Mouse (Mus musculus) limb, embryonic 13.5 days (tissue): ENCODE data around the gene Pnpt1. TPM values are rescaled to one million over a fixed set of nuclear protein-coding genes. Genes with fewer than 3 reads are reported as not detected.

Experiments used
- ATAC-seq: fragments of 200-750 bp; cut with Nextera tagmentation; 2 replicates; pipeline ENCODE4 v1.8.0; 2017; ENCODE audit warnings: low read depth, moderate number of reproducible peaks, moderate TSS enrichment; ENCODE audit not compliant: low FRiP score
- H3K27ac ChIP-seq: fragments of 300-500 bp; sonication (generic); 2 replicates; pipeline ENCODE4 v1.5.1; 2015; ENCODE audit warnings: inconsistent platforms, mild to moderate bottlenecking, moderate library complexity
- H3K27me3 ChIP-seq: fragments of 300-500 bp; sonication (generic); 2 replicates; pipeline ENCODE4 v1.6.1; 2015; ENCODE audit warnings: mild to moderate bottlenecking, inconsistent platforms
- H3K36me3 ChIP-seq: fragments of 300-500 bp; sonication (generic); 2 replicates; pipeline ENCODE4 v1.6.1; 2015; ENCODE audit warnings: inconsistent platforms, mild to moderate bottlenecking, moderate library complexity
- H3K4me1 ChIP-seq: fragments of 300-500 bp; sonication (generic); 2 replicates; pipeline ENCODE4 v1.6.1; 2015; ENCODE audit warnings: inconsistent platforms
- H3K4me2 ChIP-seq: fragments of 300-500 bp; sonication (generic); replicated peaks from 2 replicates; pipeline ENCODE4 v1.6.1; 2015; ENCODE audit warnings: inconsistent platforms, mild to moderate bottlenecking, moderate library complexity
- H3K4me3 ChIP-seq: fragments of 300-500 bp; sonication (generic); 2 replicates; pipeline ENCODE4 v1.5.1; 2015; ENCODE audit warnings: moderate library complexity, mild to moderate bottlenecking, inconsistent platforms
- H3K9ac ChIP-seq: fragments of 300-500 bp; sonication (generic); 2 replicates; pipeline ENCODE4 v1.6.1; 2015; ENCODE audit warnings: mild to moderate bottlenecking, inconsistent platforms
- H3K9me3 ChIP-seq: fragments of 300-500 bp; sonication (generic); 2 replicates; pipeline ENCODE4 v1.6.1; 2016; ENCODE audit warnings: inconsistent platforms
- WGBS: fragments of 180-500 bp; shearing (Covaris S2); methylation state at CpG from one replicate; pipeline ENCODE4 v1.1.7; 2015; 5-methylcytosine and 5-hydroxymethylcytosine counted together
- polyA plus RNA-seq: library from polyadenylated mRNA; unstranded; fragments of >200 nt; fragmentation: Nextera tagmentation; extraction: Ambion mirVana; gene quantifications from 2 replicates; pipeline ENCODE4 v1.2.1, GENCODE M21; 2015

Gene Pnpt1
- polyA plus RNA-seq = 39.6 and 40.0 TPM in 2 replicates

DNA sequence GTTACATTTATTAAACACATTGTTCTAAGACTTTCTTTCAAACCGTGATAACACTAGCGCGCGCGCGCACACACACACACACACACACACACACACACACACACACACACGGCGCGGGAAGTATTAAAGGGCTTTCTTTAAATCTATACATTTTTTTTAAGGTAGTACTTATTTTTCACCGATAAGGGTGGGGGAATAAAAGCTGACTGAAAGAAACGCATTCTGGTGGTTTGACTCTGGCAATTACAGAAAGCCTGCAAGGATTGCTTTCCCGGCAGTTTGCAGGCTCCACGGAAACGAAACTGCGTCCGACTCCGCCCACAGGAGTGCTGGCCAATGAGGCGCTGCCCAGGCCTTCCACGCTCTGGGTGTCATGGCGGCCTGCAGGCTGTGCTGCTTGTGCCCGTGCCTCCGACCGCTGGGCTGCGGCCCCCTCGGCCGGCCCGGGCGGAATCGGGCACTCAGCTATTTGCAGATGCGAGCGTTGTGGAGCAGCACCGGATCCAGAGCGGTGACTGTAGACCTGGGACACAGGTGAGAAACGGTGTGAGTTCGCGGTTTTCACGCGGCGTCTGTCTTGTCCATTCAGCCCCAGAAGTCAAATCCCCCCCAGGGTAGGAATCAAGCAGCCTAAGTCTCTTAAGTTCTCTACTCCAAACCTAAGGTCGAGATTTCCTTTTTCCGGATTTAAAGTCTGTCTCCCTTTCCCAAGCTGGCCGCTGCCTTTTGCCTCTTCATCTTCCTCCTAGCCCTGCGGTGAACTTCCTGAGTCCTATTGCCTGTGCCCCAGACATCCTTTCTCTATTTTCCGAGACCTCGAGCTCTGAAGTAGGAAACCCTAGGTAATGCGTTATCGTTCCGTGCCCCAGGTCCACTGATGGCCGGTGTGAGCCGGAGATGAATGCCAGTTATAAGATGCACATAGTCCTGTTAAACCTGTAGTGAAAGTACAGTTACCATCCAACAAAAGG is at the start of gene Pnpt1:
TSS of gene Pnpt1 (plus strand) at position 360 of the 971 bp plus-strand sequence.
- H3K36me3 ChIP-seq = peaks cover 17% of the 10 kb centered on the region
- peak within 1 kb of the TSS; percentile 63 for H3K4me2 ChIP-seq
- no peaks in the 10 kb centered on the region for H3K9me3 ChIP-seq
- peak within 1 kb of the TSS; percentile 4; the same call in 1 of the 2 replicates for H3K27ac ChIP-seq
- H3K4me3 ChIP-seq = peak within 1 kb of the TSS; percentile 70
- peak within 1 kb of the TSS; percentile 77 for H3K9ac ChIP-seq
- peak; percentile 100 for ATAC-seq
- WGBS = 4% methylated on average over 50 of the region's 50 CpGs
- 0 out of 2 replicates have a peak, but pooled peaks cover 3% of the 10 kb centered on the region for H3K4me1 ChIP-seq
- no peaks in the 10 kb centered on the region for H3K27me3 ChIP-seq

DNA sequence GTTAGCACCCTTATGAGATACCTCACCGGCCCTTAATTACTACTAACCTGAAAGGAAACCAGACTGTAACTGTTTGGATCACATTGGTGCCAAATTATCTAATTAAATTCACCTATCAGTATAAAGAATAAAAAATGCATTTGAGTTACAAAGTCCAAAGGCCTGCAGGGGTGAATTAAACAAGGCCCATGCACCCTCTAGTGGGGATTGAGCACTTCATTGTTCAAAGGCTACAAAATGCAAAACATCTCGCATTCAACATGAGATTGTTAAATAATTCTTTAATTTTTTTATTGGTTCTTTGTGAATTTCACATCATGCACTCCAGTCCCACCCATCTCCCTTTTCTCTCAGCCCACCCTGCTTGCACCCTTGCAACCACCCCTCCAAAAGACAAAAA is 38.1 kb upstream of the Pnpt1 start:
- no peak overlapping the region for H3K9ac ChIP-seq
- H3K27ac ChIP-seq = no peak overlapping the region
- H3K27me3 ChIP-seq = no peaks in the 10 kb centered on the region
- WGBS = 76% methylated on average over 2 of the region's 2 CpGs
- no peaks in the 10 kb centered on the region for H3K36me3 ChIP-seq
- ATAC-seq = no peak
- H3K9me3 ChIP-seq = no peaks in the 10 kb centered on the region
- H3K4me2 ChIP-seq = no peak overlapping the region
- H3K4me1 ChIP-seq = no peaks in the 10 kb centered on the region
- H3K4me3 ChIP-seq = no peak overlapping the region

DNA sequence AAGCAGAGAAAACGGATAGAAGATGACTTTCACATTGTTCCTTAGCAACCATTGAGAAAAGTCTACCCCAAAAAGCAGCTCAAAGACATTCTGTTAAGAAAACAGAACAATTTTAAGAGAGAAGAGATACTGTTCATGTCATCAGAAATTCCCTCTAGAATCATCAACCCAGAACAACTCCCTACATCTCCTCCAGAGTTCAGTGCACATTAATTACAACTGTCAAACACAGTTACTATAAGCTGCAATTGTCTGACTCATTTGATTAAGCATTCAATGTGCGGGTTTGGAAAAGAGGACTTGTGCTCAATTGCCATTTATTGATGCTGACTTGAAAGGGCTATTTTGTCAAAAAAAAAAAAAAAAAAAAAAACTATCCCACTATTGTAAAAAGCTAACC is 31.6 kb upstream of the Pnpt1 start:
- H3K27me3 ChIP-seq = no peaks in the 10 kb centered on the region
- 71% methylated on average over 2 of the region's 2 CpGs for WGBS

DNA sequence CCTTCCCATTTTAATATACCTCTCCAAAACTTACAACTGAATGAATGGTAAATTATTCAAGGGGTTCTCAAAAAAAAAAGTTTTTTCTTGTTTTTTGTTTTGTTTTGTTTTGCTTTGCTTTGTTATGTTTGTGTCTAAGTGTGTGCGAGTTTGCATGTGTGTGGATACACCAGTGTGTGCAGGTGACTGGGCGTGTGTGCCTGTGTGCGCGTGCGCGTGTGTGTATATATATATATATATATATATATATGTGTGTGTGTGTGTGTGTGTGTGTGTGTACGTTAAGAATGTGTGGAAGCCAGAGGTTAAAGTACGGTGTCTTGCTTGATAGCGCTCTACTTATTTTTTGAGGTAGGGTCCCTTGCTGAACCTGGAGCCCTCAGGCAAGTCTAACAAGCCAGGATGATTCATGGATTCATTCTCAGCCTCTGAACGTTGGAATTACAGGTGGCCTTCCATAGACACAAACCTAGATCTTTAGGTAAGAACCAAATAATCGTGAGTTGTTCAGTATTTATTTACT is 621 bp upstream of the Pnpt1 start:
- Histone ChIP-seq H3K9me3 (no peaks in the 10 kb centered on the region), H3K9ac (peak overlapping the region; percentile 77), H3K27me3 (no peaks in the 10 kb centered on the region), H3K4me2 (peak overlapping the region; percentile 63), H3K36me3 (peaks cover 14% of the 10 kb centered on the region), H3K4me3 (peak overlapping the region; percentile 70), H3K4me1 (0 out of 2 replicates have a peak, but pooled peaks cover 3% of the 10 kb centered on the region), H3K27ac (no peak overlapping the region)
- WGBS = 66% methylated on average over 11 of the region's 11 CpGs
- ATAC-seq = peak; percentile 57

More for the DNA sequence above, 31.6 kb upstream of the Pnpt1 start:
- Histone ChIP-seq H3K4me3 (no peak overlapping the region), H3K9ac (no peak overlapping the region), H3K36me3 (no peaks in the 10 kb centered on the region), H3K9me3 (no peaks in the 10 kb centered on the region), H3K4me1 (no peaks in the 10 kb centered on the region), H3K27ac (no peak overlapping the region), H3K4me2 (no peak overlapping the region)
- ATAC-seq = no peak

DNA sequence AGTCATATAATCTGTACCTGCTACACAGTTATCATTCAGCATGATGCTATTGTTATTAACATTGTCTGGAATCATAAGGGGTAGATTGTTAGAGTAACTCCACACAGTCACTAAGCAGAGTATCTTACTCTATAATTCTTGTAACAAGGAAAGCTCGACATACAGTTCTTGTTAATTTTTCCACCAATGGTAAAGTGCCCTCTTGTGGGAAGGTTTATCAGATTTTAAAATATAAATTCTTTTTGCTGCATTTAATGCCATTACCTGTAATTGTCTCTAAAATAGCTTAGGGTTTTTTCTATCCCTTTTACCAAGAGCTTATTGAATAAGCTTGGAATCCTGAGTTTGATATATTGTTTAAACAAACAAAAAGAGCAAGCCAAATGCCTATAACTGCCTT is 10.1 kb downstream of the Pnpt1 start:
- 43% methylated on average over 1 of the region's 1 CpGs for WGBS
- H3K4me2 ChIP-seq = no peak overlapping the region
- no peak overlapping the region for H3K4me3 ChIP-seq
- no peak for ATAC-seq
- no peak overlapping the region for H3K27ac ChIP-seq
- H3K9me3 ChIP-seq = no peaks in the 10 kb centered on the region
- H3K27me3 ChIP-seq = no peaks in the 10 kb centered on the region
- H3K36me3 ChIP-seq = peaks cover 46% of the 10 kb centered on the region
- H3K4me1 ChIP-seq = no peaks in the 10 kb centered on the region
- no peak overlapping the region for H3K9ac ChIP-seq

DNA sequence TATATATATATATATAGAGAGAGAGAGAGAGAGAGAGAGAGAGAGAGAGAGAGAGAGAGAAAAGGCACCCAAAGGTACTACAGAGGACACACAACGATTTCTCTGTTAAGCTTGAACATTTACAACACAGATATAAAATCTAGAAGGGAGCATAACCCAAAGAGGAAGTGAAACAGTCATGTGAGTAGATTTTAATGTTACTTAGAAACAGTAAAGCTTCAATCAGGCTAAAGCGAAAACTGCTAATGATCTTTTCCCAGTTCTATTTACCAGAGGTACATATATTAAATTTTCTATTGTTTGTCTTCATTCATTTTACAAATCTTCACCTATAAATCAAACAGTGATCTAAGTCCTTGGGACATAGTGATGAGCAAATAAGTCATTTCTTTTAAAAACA is 18.4 kb downstream of the Pnpt1 start:
- Histone ChIP-seq H3K4me2 (no peak overlapping the region), H3K36me3 (peaks cover 60% of the 10 kb centered on the region), H3K4me3 (no peak overlapping the region), H3K9me3 (no peaks in the 10 kb centered on the region), H3K27me3 (no peaks in the 10 kb centered on the region), H3K4me1 (no peaks in the 10 kb centered on the region), H3K27ac (no peak overlapping the region), H3K9ac (no peak overlapping the region)
- ATAC-seq = no peak
- 92% methylated on average over 2 of the region's 2 CpGs for WGBS

DNA sequence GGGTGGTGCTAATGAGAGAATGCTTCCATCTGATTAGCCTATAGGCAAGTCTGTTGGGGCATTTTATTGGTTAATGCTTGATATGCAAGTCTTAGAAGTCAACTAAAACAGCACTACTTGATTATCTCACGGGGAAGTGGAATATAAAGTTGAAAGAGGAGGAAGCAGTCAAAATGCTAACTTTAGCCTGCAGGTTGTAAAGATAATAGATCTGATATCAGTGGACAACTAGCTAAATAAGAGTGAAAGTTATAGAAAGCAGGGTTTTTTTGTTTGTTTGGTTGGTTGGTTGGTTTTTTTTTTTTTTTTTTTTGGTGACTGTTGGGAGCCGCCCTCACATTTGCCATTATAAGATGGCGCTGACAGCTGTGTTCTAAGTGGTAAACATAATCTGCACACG is 33.0 kb downstream of the Pnpt1 start:
- H3K36me3 ChIP-seq = peaks cover 26% of the 10 kb centered on the region
- H3K27ac ChIP-seq = no peak overlapping the region
- no peak overlapping the region for H3K4me3 ChIP-seq
- WGBS = 83% methylated on average over 4 of the region's 4 CpGs
- H3K9ac ChIP-seq = no peak overlapping the region
- ATAC-seq = no peak
- no peaks in the 10 kb centered on the region for H3K4me1 ChIP-seq
- no peaks in the 10 kb centered on the region for H3K27me3 ChIP-seq
- no peak overlapping the region for H3K4me2 ChIP-seq
- no peaks in the 10 kb centered on the region for H3K9me3 ChIP-seq

DNA sequence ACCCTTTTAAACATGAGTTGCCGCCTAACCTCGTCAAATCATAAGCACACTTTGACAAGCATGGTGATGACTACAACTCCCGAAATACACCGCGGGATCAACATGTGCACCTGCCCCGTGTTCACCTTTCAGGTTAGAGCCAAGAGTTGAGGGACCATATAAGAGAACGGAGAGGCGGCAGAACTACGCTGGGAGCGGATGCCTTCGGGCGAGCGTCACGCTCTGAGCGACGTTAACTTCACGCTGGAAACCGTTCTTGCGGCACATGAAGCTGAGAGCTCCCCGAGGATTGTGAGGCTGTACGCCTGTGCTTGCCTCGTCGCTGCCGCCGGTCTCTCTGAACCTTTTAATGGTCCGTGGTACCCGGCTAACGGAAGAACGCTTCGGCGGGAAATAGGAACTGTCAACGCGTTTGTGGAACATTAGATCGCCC is 41.4 kb downstream of the Pnpt1 start:
- ATAC-seq = peak; percentile 6
- under 1% methylated on average over 34 of the region's 34 CpGs for WGBS

DNA sequence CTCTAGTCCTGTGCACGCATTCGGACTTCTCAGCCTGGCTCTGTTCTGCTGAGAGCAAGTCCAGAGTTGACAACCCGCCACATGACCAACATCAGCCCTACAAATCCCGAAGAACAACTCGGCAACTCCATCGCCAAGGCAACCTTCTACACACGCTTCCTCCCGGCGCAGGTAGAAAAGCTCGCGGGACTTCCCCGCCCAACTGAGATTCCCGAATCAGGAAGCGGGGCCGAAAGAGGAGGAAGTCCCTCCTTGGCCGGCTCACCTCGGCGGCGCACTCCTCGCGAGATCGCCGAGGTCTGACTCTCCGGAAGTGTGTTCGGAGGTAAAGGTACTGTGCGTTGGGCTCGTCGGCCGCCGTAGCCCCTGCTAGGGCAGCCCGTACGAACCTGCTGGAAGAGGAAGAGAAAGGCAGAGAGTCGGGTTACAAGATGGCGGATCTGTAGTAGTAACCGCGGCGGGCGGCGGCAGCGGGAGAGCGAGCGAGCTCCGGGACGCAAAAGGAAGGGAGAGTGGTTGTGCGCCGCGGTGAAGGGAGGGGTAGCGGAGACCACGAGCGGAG is 42.1 kb downstream of the Pnpt1 start, which contains the start of gene Ppp4r3b:
TSS of gene Ppp4r3b (plus strand) at position 328 of the 562 bp plus-strand sequence.
- Histone ChIP-seq H3K9ac (peak within 1 kb of the TSS; percentile 99), H3K4me2 (peak within 1 kb of the TSS; percentile 92), H3K4me3 (peak within 1 kb of the TSS; percentile 96), H3K27me3 (no peaks in the 10 kb centered on the region), H3K9me3 (no peaks in the 10 kb centered on the region), H3K4me1 (peaks cover 12% of the 10 kb centered on the region), H3K27ac (peak within 1 kb of the TSS; percentile 97), H3K36me3 (no peaks in the 10 kb centered on the region)
- ATAC-seq = peak; percentile 96
- WGBS = under 1% methylated on average over 50 of the region's 50 CpGs

More for the DNA sequence above, 41.4 kb downstream of the Pnpt1 start:
- no peaks in the 10 kb centered on the region for H3K9me3 ChIP-seq
- no peaks in the 10 kb centered on the region for H3K36me3 ChIP-seq
- peak overlapping the region; percentile 74 for H3K9ac ChIP-seq
- H3K4me3 ChIP-seq = peak overlapping the region; percentile 96
- peaks cover 12% of the 10 kb centered on the region for H3K4me1 ChIP-seq
- H3K27me3 ChIP-seq = no peaks in the 10 kb centered on the region
- H3K4me2 ChIP-seq = peak overlapping the region; percentile 92
- H3K27ac ChIP-seq = peak overlapping the region; percentile 77

DNA sequence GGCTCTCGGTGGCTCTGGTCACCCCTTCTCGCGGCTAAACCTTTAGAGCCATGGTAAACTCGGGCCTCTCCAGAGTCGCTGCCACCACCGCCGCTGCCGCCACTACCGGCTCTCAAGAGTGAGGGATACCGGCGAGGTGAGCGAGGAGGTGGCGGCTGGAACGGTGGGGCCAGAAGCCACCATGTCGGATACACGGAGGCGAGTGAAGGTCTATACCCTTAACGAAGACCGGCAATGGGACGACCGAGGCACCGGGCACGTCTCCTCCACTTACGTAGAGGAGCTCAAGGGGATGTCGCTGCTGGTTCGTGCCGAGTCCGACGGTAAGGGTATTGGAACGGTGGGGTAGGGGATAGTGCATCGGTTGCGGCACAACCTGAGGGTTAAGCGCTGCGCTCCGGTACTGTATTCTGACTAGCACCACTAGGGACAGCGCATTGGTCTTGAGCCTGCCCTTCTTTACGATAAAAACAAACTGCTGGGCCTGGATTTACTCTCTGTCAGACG is 42.6 kb downstream of the Pnpt1 start:
- ATAC-seq = peak; percentile 59
- no peaks in the 10 kb centered on the region for H3K9me3 ChIP-seq
- no peaks in the 10 kb centered on the region for H3K36me3 ChIP-seq
- under 1% methylated on average over 38 of the region's 38 CpGs for WGBS
- H3K9ac ChIP-seq = peak overlapping the region; percentile 99
- H3K4me2 ChIP-seq = peak overlapping the region; percentile 77
- no peaks in the 10 kb centered on the region for H3K27me3 ChIP-seq
- peak overlapping the region; percentile 96 for H3K4me3 ChIP-seq
- peaks cover 12% of the 10 kb centered on the region for H3K4me1 ChIP-seq
- H3K27ac ChIP-seq = peak overlapping the region; percentile 97

DNA sequence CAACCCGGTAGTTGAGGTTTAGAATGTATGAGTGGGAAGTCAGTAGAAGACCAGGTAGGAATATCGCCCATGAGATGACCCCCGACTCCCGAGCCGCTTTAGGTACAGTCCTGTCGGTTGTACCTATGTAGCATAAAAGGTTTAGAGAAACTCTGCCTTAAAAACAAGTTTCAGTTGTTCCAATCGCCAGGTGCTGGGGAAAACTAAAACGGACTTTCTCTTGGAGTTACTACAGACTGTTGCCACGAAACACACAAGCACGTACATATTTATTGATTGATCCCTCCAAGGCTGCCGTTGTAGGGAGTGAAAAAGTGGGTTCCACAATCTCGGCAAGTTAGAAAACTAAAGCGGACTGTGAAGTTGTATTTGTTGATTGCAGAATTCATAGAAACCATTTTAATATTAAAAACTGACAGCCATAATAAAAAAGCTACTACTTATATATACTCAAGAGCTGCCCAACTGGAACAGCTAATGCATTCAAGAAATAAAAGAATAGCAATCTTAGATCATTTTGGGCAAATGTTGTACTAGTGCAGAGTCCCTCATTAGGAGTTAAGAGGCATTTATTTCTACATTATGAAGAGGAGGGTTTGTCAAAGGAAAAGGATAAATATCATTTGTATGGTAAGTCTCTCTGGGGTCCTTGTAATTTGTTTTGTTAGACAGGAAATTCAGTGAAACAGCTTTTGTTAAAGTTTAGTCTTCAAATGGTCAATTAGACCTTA is 43.3 kb downstream of the Pnpt1 start:
- WGBS = 5% methylated on average over 13 of the region's 13 CpGs
- ATAC-seq = peak; percentile 11

More for the DNA sequence above, 43.3 kb downstream of the Pnpt1 start:
- Histone ChIP-seq H3K27me3 (no peaks in the 10 kb centered on the region), H3K36me3 (0 out of 2 replicates have a peak, but pooled peaks cover under 1% of the 10 kb centered on the region), H3K27ac (peak overlapping the region; percentile 97; the same call in 1 of the 2 replicates), H3K9ac (peak overlapping the region; percentile 99), H3K4me1 (peaks cover 12% of the 10 kb centered on the region), H3K4me2 (peak overlapping the region; percentile 77), H3K4me3 (peak overlapping the region; percentile 96), H3K9me3 (no peaks in the 10 kb centered on the region)
